Comparison of ENCODE assay signal across 8 mouse cellular contexts in the genomic region with DNA sequence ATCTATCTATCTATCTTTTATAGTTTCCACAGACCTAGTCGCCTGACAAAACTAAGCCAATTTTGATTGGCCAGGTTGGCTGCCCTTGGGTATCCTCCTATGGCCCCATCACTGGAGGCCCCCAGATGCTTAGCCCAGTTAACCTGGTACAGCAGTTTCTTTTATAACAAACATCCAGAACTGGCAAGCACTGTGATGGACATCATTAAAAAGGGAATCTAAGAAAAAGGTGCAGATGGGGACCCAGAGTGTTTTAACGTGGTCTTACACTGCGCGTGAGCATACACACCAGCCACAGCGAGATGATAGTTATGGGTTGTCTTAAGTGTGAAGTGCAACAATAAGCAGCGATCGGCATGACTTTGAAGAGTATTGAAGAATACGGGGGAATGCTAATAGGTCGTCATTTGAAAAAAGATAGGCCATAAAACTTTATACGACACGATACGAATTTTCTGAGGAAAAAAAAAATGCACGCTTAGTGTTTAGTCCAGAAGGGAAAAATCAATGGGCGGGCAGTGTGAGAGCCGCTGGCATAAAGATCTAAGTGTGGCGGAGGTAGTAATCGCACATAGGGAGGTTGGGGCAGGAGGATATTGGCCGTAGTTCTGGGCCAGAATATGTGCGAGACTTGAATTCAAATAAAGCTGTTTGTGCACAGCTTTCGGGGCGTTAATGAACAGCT. TPM values are rescaled to one million over a fixed set of nuclear protein-coding genes. Genes with fewer than 3 reads are reported as not detected.
DNase-seq lines count a peak whose midpoint lies in the region; ATAC-seq and TF ChIP-seq lines count a peak whose summit lies in the region.

No protein-coding gene starts in this region.

- peak overlapping the region; percentile 99 for H3K4me2 ChIP-seq in heart, postnatal 0 days (ENCODE audit: low read depth, low read length)

- peaks cover 0 to 5% of the 10 kb centered on the region in 2 experiments; a peak in 1 of 4 replicates for H3K4me1 ChIP-seq in ES-E14 (ENCODE audit: control insufficient read depth in 2 of 2, insufficient read depth in 2 of 2, low read length in 2 of 2, poor library complexity in 1 of 2)
- H3K4me1 ChIP-seq in heart, postnatal 0 days (ENCODE audit: control insufficient read depth, insufficient read depth): no peaks in the 10 kb centered on the region; the same call in 1 of the 2 replicates

- ATAC-seq in heart, postnatal 0 days (ENCODE audit: insufficient read depth, low read depth): peak; percentile 28; the same call in 1 of the 2 replicates
- peak; percentile 15; the same call in 1 of the 2 replicates for ATAC-seq in megakaryocyte progenitor cell, adult 5-6 weeks (replicated peaks; ENCODE audit: poor library complexity)

- peak overlapping the region; percentile 85 to 86 for H3K4me3 ChIP-seq in ES-E14 (ENCODE audit: insufficient read depth in 1 of 2, low read depth in 1 of 2, low read length in 2 of 2, poor library complexity in 1 of 2, severe bottlenecking in 1 of 2)
- peak overlapping the region; percentile 77 for H3K4me3 ChIP-seq in heart, postnatal 0 days (ENCODE audit: low read depth, low read length)

- no peak for TF ChIP-seq EP300 in heart, postnatal 0 days (IDR thresholded peaks at IDR 0.05; ENCODE audit: low read depth)

- no peak overlapping the region for H3K27ac ChIP-seq in ES-E14 (ENCODE audit: insufficient read depth, low read depth, low read length, poor library complexity, severe bottlenecking)
- H3K27ac ChIP-seq in heart, postnatal 0 days (ENCODE audit: low read depth): no peak overlapping the region; the same call in 1 of the 2 replicates

- H3K9me3 ChIP-seq in ES-E14 (ENCODE audit: control insufficient read depth, insufficient read depth, low read depth, low read length): no peaks in the 10 kb centered on the region
- no peaks in the 10 kb centered on the region for H3K9me3 ChIP-seq in heart, postnatal 0 days (replicated peaks; ENCODE audit: control insufficient read depth, low read length)

- H3K9ac ChIP-seq in ES-E14 (ENCODE audit: insufficient read depth, low read depth, low read length, poor library complexity, severe bottlenecking): peak overlapping the region; percentile 86; the same call in 1 of the 2 replicates
- peak overlapping the region; percentile 79 for H3K9ac ChIP-seq in heart, postnatal 0 days (replicated peaks; ENCODE audit: low read depth, low read length)

- peaks cover 26% of the 10 kb centered on the region for H3K36me3 ChIP-seq in ES-E14 (ENCODE audit: control insufficient read depth, insufficient read depth, low read length, poor library complexity, severe bottlenecking)
- peaks cover 26% of the 10 kb centered on the region for H3K36me3 ChIP-seq in heart, postnatal 0 days (replicated peaks; ENCODE audit: control insufficient read depth, insufficient read depth, low read length)

- no peaks in the 10 kb centered on the region for H3K27me3 ChIP-seq in heart, postnatal 0 days (ENCODE audit: control insufficient read depth, insufficient read depth, low read length)

- TF ChIP-seq CTCF in heart, postnatal 0 days (IDR thresholded peaks at IDR 0.05; ENCODE audit: low read depth): no peak

- in situ Hi-C loops in ES-E14 (cut with MboI; ENCODE audit: low sequenced_read_pairs in 2 of 2, unreplicated experiment in 2 of 2): no loop called here

- DNase-seq in cerebellum, adult 8-10 months: peak; percentile 29
- DNase-seq in cerebellum, postnatal 25 days: no peak
- DNase-seq in ES-E14 (ENCODE audit: low read depth, low spot score): no peak
- DNase-seq in heart, postnatal 0 days (ENCODE audit: low spot score): peak; percentile 43
- DNase-seq in layer of hippocampus, postnatal 36 days: no peak
- DNase-seq in gastrocnemius, adult 8-10 months (ENCODE audit: low spot score in 2 of 2): no peak
- DNase-seq in cerebellum, postnatal 36 days: no peak

- WGBS in heart, postnatal 0 days: 11% methylated on average over 21 of the region's 21 CpGs

TF ChIP-seq in ES-E14, 5 proteins besides CTCF, POLR2A, EP300 and RAD21:
- TF ChIP-seq HCFC1 (IDR thresholded peaks at IDR 0.05; ENCODE audit: borderline replicate concordance, insufficient read depth, low read length): no peak
- no peak for TF ChIP-seq ZC3H11A (IDR thresholded peaks at IDR 0.05; ENCODE audit: borderline replicate concordance, low read depth, low read length)
- TF ChIP-seq MAFK (IDR thresholded peaks at IDR 0.05; ENCODE audit: insufficient read depth, low read depth, low read length): no peak
- TF ChIP-seq ZNF384 (IDR thresholded peaks at IDR 0.05; ENCODE audit: low read depth, low read length): no peak
- TF ChIP-seq CHD2 (IDR thresholded peaks at IDR 0.05; ENCODE audit: low read depth, low read length): no peak

RNA-seq across cellular contexts. Expression of a gene that starts 49.7 kb away (rescaled TPM):
- total RNA-seq in ES-E14 (2012; rRNA removed): 17.4 and 26.6 TPM in 2 replicates
- 15.4 and 23.5 TPM in 2 replicates for total RNA-seq in heart, postnatal 0 days (2014; rRNA removed; ENCODE audit: low replicate concordance)
- polyA plus RNA-seq in heart, postnatal 0 days (2015; fragmentation: Nextera tagmentation; extraction: Ambion mirVana): 2.0 and 2.3 TPM in 2 replicates
- total RNA-seq in megakaryocyte progenitor cell, adult 5-6 weeks (2015): 12.0 and 13.7 TPM in 2 replicates
- total RNA-seq in megakaryocyte progenitor cell, adult 5-6 weeks (2017): 4.0 and 5.3 TPM in 2 replicates
- 10 to 100 TPM; 35.7 to 40.8 TPM for total RNA-seq in layer of hippocampus, postnatal 36 days (2021)
- 1 to 10 TPM; 4.8 to 6.8 (median 5.5) TPM for total RNA-seq in gastrocnemius, adult 8-10 months (2022)

RNA-seq across cellular contexts. Expression of a gene that starts 49.8 kb away (rescaled TPM):
- 56.5 and 74.1 TPM in 2 replicates for total RNA-seq in ES-E14 (2012; rRNA removed)
- 17.3 and 40.2 TPM in 2 replicates for total RNA-seq in heart, postnatal 0 days (2014; rRNA removed; ENCODE audit: low replicate concordance)
- polyA plus RNA-seq in heart, postnatal 0 days (2015; fragmentation: Nextera tagmentation; extraction: Ambion mirVana): 56.2 and 58.8 TPM in 2 replicates
- total RNA-seq in megakaryocyte progenitor cell, adult 5-6 weeks (2015): 66.5 and 94.1 TPM in 2 replicates
- total RNA-seq in megakaryocyte progenitor cell, adult 5-6 weeks (2017): 90.5 and 104 TPM in 2 replicates
- 10 to 100 TPM; 54.6 to 61.5 TPM for total RNA-seq in layer of hippocampus, postnatal 36 days (2021)
- total RNA-seq in gastrocnemius, adult 8-10 months (2022): 10 to 100 TPM; 34.8 to 41.7 (median 38.3) TPM

Comparison
In these comparisons a context has a peak if more than half of its experiments do, and no peak if none do; other contexts are left out.
1. DNase-seq: peak in cerebellum, adult 8-10 months (single experiment) and heart, postnatal 0 days (single experiment); none in cerebellum, postnatal 25 days (0 of 2), ES-E14 (single experiment), layer of hippocampus, postnatal 36 days (0 of 2), gastrocnemius, adult 8-10 months (0 of 2) and cerebellum, postnatal 36 days (0 of 2).